Mouse (Mus musculus) thymus, postnatal 25 days (tissue): ENCODE measurements around the gene Fmo4.

Experiments
- DNase-seq: peaks from one replicate; pipeline ENCODE4 v3.0.0; 2022

Fmo4 gene

GRCm38 (mm10) chr1:162813836-162814156, at the start of gene Fmo4:
Gene Fmo4, minus strand, starts transcription at chr1:162813972.
- DNase-seq: no peak

GRCm38 (mm10) chr1:162862328-162862727, 48.6 kb upstream of the Fmo4 start:
- no peak for DNase-seq

DNA sequence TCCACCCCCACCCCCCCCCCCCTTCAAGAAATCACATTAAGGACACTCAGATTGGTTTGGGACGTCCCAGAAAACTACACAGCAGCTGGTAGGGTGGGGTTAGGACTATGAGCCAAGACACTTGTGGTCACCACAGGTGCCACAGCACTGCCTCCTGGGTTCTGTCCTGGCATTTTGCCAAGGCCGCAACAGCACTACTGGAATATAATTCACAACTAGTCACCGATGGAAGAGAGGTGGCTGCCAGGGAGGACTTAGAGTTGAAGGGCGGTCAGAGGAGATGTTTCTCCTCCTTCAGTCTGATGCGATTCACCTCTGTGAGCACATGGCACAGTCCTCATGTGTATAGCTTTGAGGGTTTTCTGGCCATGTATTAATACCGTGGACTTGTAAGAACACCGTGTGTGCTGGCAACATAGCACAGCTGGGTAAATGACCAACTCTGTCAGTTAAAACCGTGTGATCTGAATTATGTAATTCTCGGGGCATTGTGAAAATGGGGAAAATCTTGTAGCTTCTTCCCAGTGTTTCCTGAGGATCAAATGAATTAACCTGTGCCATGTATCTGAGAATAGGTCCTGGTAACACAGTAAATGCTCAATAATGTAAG, 46.3 kb upstream of the Fmo4 start:
- DNase-seq: no peak

DNA sequence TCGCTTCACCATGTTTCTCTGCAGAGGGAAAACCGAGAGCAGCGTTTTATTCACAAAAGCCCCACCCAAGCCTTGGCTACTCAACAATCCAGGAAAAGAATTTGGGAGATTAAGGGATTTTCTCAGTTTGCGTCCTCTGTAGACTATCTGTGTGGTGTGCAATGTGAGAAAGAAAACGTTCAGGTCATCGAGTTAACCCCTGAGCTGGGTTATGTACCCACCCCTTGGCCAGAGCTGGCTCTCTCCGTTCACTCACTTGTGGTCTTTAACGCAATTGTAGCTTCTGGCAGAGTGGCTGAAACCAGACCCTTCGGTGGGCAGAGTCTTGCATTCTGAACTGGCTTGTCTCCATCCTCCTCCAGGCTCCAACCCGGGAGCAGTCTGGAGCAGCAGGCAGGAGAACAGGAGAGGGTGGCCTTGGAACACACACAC, 45.8 kb upstream of the Fmo4 start:
- DNase-seq: no peak

DNA sequence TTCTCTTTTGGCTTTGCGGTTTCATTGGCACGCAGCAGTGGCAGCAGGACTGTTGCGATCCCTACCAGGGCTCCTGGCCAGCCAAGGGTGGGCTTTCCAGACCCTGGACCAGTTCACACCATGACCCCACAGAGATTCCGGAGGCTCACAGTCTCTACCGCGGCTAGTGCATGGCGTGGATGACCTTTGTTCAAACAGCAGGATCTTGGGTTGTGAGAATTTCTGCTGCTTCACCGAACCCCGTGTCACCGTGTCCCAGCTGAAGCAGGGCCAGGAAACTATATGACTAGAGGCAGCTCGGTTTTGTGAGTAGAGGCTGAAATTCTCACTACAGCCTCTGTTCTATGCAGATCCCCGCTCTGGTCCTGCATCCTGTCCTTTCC, 45.0 kb upstream of the Fmo4 start:
- no peak for DNase-seq

DNA sequence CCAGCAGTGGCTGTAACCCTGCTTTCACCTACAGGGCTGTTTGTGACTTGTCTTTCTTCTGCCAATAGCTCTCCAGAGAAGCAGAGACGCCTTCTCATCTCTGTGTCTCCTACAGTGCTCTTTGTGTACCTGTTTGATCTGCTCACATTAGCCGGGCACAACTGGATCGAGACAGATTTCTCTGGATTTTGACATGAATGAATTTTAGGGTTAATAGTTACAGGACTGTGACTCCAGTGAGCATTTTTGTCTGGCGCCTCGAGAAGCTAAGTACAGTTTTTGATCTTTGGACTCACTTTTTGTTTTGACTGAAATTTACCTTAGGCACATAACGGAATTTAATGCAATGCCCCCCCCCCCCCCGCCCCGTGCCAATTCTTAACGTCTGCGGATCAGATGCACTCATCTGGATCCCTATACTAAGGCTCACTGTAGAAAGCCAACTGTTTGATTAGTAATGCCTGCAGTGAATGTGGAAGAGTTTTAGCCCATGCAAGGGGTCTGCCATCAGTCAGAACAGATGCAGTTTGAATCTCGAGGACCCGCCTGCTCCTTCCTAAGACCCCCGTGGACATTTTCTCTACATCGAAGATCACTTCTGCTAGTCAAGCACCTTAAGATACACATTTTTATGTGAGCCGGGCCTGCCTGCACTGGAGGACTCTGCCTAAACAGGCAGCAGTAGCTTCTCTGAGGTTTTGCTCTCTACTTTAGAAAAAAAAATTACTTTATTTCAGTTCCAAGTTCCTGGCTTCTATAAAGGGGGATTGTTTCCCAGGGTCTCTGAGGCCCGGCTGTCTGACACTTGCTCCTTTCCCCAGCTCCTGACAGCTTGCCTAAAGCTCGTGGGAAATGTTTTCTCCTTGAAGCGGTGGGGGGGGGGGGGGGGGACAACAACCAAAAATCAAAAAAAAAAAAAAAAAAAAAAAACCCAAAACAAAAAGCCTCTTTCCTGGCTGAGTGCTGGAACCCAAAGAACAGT, 44.3 kb upstream of the Fmo4 start:
- DNase-seq: no peak

DNA sequence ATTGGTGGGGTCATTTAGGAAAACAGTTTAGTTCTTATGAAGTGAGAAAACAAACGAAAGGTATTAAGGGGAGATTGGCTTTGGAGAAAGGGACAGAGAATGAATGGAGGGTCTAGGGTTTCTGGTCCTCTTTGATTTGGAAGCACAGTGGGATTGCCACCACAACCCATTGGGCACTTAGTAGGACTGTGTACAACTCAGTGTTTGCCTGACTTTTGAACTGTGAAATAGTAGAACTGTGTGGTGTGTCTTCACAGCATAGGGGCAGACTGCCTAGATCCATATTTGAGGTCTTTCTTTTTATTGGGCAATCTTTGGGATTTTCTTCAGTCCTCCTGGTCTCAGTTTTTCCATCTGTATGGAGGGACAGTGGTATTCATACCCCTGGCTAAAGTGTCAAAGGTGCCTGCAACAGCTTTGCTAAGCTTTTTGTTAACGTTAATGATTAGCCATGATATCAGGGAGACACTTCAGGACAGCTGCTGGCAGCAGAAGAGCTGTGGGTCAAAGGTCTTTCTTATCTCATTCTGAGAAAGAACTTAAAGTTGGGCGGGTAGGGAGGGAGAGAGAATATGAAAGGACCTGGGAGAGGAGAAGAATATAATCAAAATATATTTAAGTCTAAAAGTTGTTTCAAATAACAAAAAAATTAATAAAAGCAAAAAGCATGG, 40.2 kb upstream of the Fmo4 start:
- no peak for DNase-seq

- no peak for DNase-seq
Measured at GRCm38 (mm10) chr1:162847554-162847953, 33.8 kb upstream of the Fmo4 start.

- no peak for DNase-seq
Measured at GRCm38 (mm10) chr1:162840211-162840610, 26.4 kb upstream of the Fmo4 start.

DNA sequence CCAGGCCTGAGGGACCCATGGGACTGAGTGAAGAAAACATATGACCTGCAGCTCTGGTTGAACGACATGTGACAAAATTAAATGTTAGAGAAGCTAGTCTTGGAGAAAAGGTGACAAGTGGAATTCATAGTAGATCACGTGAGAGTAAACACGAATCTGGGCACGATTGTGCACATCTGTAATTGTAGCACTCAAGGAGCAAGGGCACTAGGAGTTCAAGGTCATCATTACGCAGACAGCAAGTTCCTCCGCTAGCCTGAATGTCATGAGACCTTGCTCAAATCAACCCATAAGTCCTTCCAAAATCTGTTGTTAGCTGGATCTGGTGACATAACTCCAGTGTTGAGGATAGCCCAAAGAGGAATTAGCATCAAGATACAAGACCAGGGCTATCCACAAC, 25.2 kb upstream of the Fmo4 start:
- no peak for DNase-seq

DNA sequence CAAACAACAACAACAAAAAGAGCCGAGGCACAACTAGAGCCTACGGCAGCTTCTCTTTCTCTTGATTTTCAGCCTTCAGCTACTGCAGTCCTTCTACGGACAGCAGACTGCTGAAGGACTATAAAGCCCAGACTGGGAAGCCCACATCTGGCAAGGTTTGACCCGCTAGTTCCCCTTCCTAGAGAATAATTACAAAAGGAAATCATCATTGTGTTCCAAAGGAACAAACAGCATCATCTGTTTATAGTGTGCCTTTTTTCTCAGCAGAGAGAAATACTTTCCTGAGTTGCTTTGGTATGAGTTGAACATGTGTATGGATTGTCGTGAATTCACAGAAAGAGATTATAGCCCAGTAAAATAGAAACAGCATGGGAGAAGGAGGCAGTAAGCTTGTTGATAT, 20.6 kb upstream of the Fmo4 start:
- DNase-seq: no peak

DNA sequence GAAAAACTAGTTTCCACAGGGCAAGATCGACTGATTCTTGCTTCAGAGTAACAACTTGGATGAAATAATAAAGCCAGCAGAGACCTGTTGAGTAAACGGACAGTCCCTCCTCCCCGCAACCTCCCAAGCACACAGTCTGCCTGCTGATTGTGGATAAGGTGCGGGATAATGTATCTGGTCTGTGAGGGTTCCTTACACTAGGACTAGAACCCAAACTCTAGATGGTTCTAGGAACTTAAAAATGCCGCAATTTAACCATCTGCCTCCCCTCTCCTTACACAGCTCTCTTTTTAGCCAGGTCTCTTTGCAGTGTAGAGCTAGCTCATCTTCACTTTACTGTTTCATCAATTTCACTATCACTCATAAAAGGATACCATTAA, 18.8 kb upstream of the Fmo4 start:
- no peak for DNase-seq

DNA sequence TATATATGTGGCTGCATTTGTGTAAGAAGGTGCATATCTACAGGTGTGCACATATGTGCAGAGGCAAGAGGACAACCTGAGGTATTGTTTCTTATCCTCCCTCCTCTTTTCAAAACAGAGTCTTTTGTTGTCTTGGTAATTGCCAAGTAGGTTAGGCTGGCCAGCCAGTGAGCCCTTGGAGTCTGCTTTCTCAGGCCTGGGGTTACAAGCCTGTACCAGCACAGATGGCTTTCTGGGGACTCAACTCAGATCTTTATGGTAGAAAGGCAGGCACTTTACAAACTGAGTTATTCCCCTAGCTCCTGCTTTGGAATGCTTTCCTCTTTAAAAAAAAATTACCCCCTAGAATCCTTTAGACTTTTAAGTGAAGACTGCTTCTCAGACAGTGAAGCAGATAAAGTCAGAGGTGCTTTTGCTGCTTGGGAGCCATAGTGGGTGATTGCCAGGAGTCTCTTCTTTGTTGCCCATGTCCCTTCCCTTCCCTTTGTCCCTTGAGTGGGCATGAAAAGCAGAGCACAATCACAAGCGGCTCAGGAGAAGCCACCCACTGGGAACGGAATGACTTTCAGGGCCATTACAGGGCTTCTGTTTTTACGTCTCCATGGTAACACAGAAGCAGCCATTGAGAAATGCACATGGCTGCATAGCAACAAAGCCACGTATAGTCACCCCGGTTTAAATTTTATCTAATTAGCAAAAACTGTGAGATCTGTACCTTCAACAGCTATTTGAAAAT, 18.2 kb upstream of the Fmo4 start:
- no peak for DNase-seq

DNA sequence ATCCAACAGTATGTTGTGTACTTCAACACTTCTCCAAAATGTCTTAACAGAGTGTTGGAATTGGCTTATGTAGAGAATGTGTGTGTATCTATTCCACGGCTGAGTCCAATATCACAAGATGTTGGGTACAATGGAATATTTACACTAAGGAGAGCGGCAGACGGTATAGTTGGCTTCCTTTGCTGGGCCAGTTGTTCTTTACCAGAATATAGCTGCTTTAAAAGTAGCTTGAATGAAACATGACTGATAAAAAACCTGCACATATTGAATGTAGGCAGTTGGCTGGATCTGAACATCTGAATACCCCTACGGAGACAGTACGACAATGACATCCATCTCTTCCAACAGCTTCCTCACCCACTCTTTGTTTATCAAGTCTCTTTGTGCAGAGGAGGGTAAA, 5.5 kb upstream of the Fmo4 start:
- no peak for DNase-seq

GRCm38 (mm10) chr1:162815381-162816127, 1.8 kb upstream of the Fmo4 start:
- no peak for DNase-seq

- DNase-seq: no peak
Measured at GRCm38 (mm10) chr1:162814932-162815331, 1.2 kb upstream of the Fmo4 start.

GRCm38 (mm10) chr1:162813143-162813835, 483 bp downstream of the Fmo4 start:
- no peak for DNase-seq

- no peak for DNase-seq
Measured at GRCm38 (mm10) chr1:162808541-162808940, 5.2 kb downstream of the Fmo4 start.

DNA sequence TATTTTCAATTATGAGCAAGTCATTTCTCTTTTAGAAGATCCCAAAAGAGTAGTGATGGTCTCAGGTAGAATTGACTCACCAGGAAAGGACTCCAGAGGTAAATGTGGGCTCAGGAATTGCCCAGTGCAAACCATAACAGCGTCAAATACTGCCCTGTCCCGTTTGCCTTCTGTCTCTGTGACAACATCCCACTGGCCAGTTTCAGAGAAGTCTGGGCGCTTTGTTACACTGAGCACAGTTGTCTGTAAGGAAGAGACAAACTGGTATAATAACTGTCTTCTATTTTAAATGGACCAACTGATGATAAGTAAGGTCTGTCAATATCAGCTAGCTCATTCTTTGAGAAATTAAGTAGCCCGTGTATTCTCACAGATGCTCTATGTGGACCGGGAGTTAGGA, 6.3 kb downstream of the Fmo4 start:
- DNase-seq: no peak

GRCm38 (mm10) chr1:162805011-162805410, 8.8 kb downstream of the Fmo4 start:
- no peak for DNase-seq

GRCm38 (mm10) chr1:162796441-162796840, 17.3 kb downstream of the Fmo4 start:
- DNase-seq: no peak
